Mouse (Mus musculus) CH12.LX (cell line): Measurements from ENCODE around the gene Glt1d1. TPM values are rescaled to one million over a fixed set of nuclear protein-coding genes. Genes with fewer than 3 reads are reported as not detected.
"Not testable (repeated sequence)": the region's sequence is repeated elsewhere in the genome, so short reads cannot be mapped to it uniquely, and the experiment has no call there.

ENCODE experiments used
- DNase-seq: peaks from one replicate; pipeline ENCODE4 v3.0.0-alpha.2; 2013; ENCODE audit errors: extremely low read depth
- H3K27ac ChIP-seq: 2 replicates; pipeline ENCODE4 v1.5.1; 2012; ENCODE audit warnings: low read depth, mild to moderate bottlenecking, control low read depth, moderate library complexity; ENCODE audit not compliant: insufficient read depth
- H3K27me3 ChIP-seq: replicated peaks from 2 replicates; pipeline ENCODE3; 2012; ENCODE audit warnings: inconsistent platforms
- H3K36me3 ChIP-seq, 2 experiments: replicated peaks in 1 of 2; 2 replicates each; pipeline versions ENCODE3 to v1.6.1; 2012; ENCODE audit warnings: inconsistent platforms in 1 of 2, low read length in 1 of 2, mild to moderate bottlenecking in 1 of 2, mixed read lengths in 1 of 2, moderate library complexity in 1 of 2; ENCODE audit not compliant: control insufficient read depth in 1 of 2, insufficient read depth in 1 of 2
- H3K4me1 ChIP-seq, 2 experiments: 2 replicates each; pipeline ENCODE4 v1.6.1; 2012; ENCODE audit warnings: inconsistent platforms in 1 of 2, moderate library complexity in 1 of 2; ENCODE audit not compliant: insufficient read depth in 2 of 2, control insufficient read depth in 1 of 2
- H3K4me2 ChIP-seq: 2 replicates; pipeline ENCODE4 v1.6.1; 2012; ENCODE audit warnings: low read depth, mild to moderate bottlenecking, control low read depth; ENCODE audit not compliant: poor library complexity, insufficient read depth, severe bottlenecking
- H3K4me3 ChIP-seq, 3 experiments: fragments of 150-350 bp in 1 of 3; sonication (generic) in 1 of 3; replicated peaks in 1 of 3; 2 replicates each; pipeline versions ENCODE3 to v1.5.1; 2011 to 2012; ENCODE audit warnings: low read depth in 2 of 3, low read length in 2 of 3, mild to moderate bottlenecking in 2 of 3, moderate library complexity in 2 of 3, control low read depth in 1 of 3, improper control_type of control experiment in 1 of 3, inconsistent platforms in 1 of 3, mixed read lengths in 1 of 3; ENCODE audit not compliant: poor library complexity in 1 of 3
- H3K79me2 ChIP-seq: replicated peaks from 2 replicates; pipeline ENCODE4 v1.6.1; 2012; ENCODE audit warnings: mild to moderate bottlenecking, moderate library complexity; ENCODE audit not compliant: control insufficient read depth, poor library complexity, insufficient read depth, severe bottlenecking; ENCODE audit errors: extremely low read depth
- H3K9ac ChIP-seq: 2 replicates; pipeline ENCODE4 v1.6.1; 2012; ENCODE audit warnings: low read depth, mild to moderate bottlenecking, control low read depth, moderate library complexity; ENCODE audit not compliant: insufficient read depth
- H3K9me3 ChIP-seq: replicated peaks from 2 replicates; pipeline ENCODE3; 2012; ENCODE audit warnings: low read length, inconsistent platforms, mixed read lengths
- CHD1 ChIP-seq: IDR thresholded peaks from 2 replicates; pipeline ENCODE4 v1.6.1; 2012; ENCODE audit warnings: low read depth, low read length, improper control_type of control experiment, inconsistent platforms
- CHD2 ChIP-seq: IDR thresholded peaks from 2 replicates; pipeline ENCODE4 v1.6.1; 2011; ENCODE audit warnings: low read length, improper control_type of control experiment
- ELF1 ChIP-seq: IDR thresholded peaks from 2 replicates; pipeline ENCODE4 v1.6.1; 2014; ENCODE audit warnings: low read depth, mild to moderate bottlenecking, inconsistent platforms, low read length, improper control_type of control experiment
- EP300 ChIP-seq: IDR thresholded peaks from 2 replicates; pipeline ENCODE4 v1.6.1; 2011; ENCODE audit warnings: low read length, improper control_type of control experiment
- ETS1 ChIP-seq: conservative IDR thresholded peaks from 2 replicates; pipeline ENCODE4 v1.6.1; 2012; ENCODE audit warnings: low read depth, mild to moderate bottlenecking, inconsistent platforms, low read length, improper control_type of control experiment, moderate library complexity
- GABPA ChIP-seq: IDR thresholded peaks from 2 replicates; pipeline ENCODE4 v1.6.1; 2012; ENCODE audit warnings: low read depth, low read length, improper control_type of control experiment, inconsistent platforms; ENCODE audit not compliant: insufficient replicate concordance
- IRF4 ChIP-seq: IDR thresholded peaks from 2 replicates; pipeline ENCODE4 v1.6.1; 2014; ENCODE audit warnings: low read depth, mild to moderate bottlenecking, inconsistent platforms, low read length, improper control_type of control experiment
- JUND ChIP-seq: conservative IDR thresholded peaks from 2 replicates; pipeline ENCODE4 v1.6.1; 2011; ENCODE audit warnings: low read depth, low read length, improper control_type of control experiment
- MAX ChIP-seq: IDR thresholded peaks from 2 replicates; pipeline ENCODE4 v1.6.1; 2011; ENCODE audit warnings: low read length, improper control_type of control experiment
- MEF2A ChIP-seq: IDR thresholded peaks from 2 replicates; pipeline ENCODE4 v1.6.1; 2014; ENCODE audit warnings: low read depth, mild to moderate bottlenecking, inconsistent platforms, low read length, improper control_type of control experiment, borderline replicate concordance
- MXI1 ChIP-seq: IDR thresholded peaks from 2 replicates; pipeline ENCODE4 v1.6.1; 2011; ENCODE audit warnings: mild to moderate bottlenecking, low read depth, low read length, improper control_type of control experiment
- NRF1 ChIP-seq: IDR thresholded peaks from 2 replicates; pipeline ENCODE4 v1.6.1; 2014; ENCODE audit warnings: low read depth, mild to moderate bottlenecking, inconsistent platforms, low read length, improper control_type of control experiment, moderate library complexity
- PAX5 ChIP-seq: IDR thresholded peaks from 2 replicates; pipeline ENCODE4 v1.6.1; 2012; ENCODE audit warnings: low read length, inconsistent platforms, mixed read lengths
- POLR2A ChIP-seq: IDR thresholded peaks from 2 replicates; pipeline ENCODE4 v1.6.1; 2011; ENCODE audit warnings: low read depth, mild to moderate bottlenecking, improper control_type of control experiment, low read length
- POLR2AphosphoS2 ChIP-seq: IDR thresholded peaks from 2 replicates; pipeline ENCODE4 v1.6.1; 2011; ENCODE audit warnings: low read depth, low read length, improper control_type of control experiment
- RAD21 ChIP-seq: IDR thresholded peaks from 2 replicates; pipeline ENCODE4 v1.6.1; 2011; ENCODE audit warnings: low read depth, mild to moderate bottlenecking, low read length, improper control_type of control experiment, moderate library complexity
- SIN3A ChIP-seq: IDR thresholded peaks from 2 replicates; pipeline ENCODE4 v1.6.1; 2012; ENCODE audit warnings: low read length, improper control_type of control experiment, inconsistent platforms
- TCF12 ChIP-seq: IDR thresholded peaks from 2 replicates; pipeline ENCODE4 v1.6.1; 2014; ENCODE audit warnings: low read depth, mild to moderate bottlenecking, inconsistent platforms, low read length, improper control_type of control experiment
- USF2 ChIP-seq: conservative IDR thresholded peaks from 2 replicates; pipeline ENCODE4 v1.6.1; 2011; ENCODE audit warnings: low read depth, low read length, improper control_type of control experiment
- ZC3H11A ChIP-seq: IDR thresholded peaks from 2 replicates; pipeline ENCODE4 v1.6.1; 2012; ENCODE audit warnings: low read depth, mild to moderate bottlenecking, inconsistent platforms, low read length, improper control_type of control experiment
- ZKSCAN1 ChIP-seq: IDR thresholded peaks from 2 replicates; pipeline ENCODE4 v1.6.1; 2012; ENCODE audit warnings: low read depth, inconsistent platforms, low read length, improper control_type of control experiment, borderline replicate concordance
- ZMIZ1 ChIP-seq: IDR thresholded peaks from 2 replicates; pipeline ENCODE4 v1.6.1; 2012; ENCODE audit warnings: low read depth, mild to moderate bottlenecking, inconsistent platforms, low read length, improper control_type of control experiment
- ZNF384 ChIP-seq: IDR thresholded peaks from 2 replicates; pipeline ENCODE4 v1.6.1; 2012; ENCODE audit warnings: low read depth, low read length, improper control_type of control experiment, inconsistent platforms
- dilution Hi-C: fragments of 300-500 bp; cut with MboI; formaldehyde crosslinking; loops from 2 replicates; pipeline ENCODE4 v1.14.3; 2020; ENCODE audit warnings: low sequenced_read_pairs; ENCODE audit not compliant: extremely low pct_unique_long_range_greater_than_20kb, extremely low pct_ligation_motif_present
- in situ Hi-C: fragments of 300-500 bp; cut with MboI; formaldehyde crosslinking; loops from 3 replicates; pipeline ENCODE4 v1.14.3; 2019; ENCODE audit warnings: low sequenced_read_pairs, low pct_ligation_motif_present, low pct_unique_long_range_greater_than_20kb, mixed read lengths
- polyA plus RNA-seq: library from polyadenylated mRNA; unstranded; fragments of >175 nt; gene quantifications from 2 replicates; pipeline ENCODE4 v1.2.1, GENCODE M21; 2012; ENCODE audit warnings: low read depth; ENCODE audit not compliant: insufficient read length
- total RNA-seq, 2 experiments: library from RNA; depleted of rRNA; stranded (reverse); fragments of 300-350 nt in 1 of 2; fragments of >200 nt in 1 of 2; gene quantifications; 2 replicates each; pipeline ENCODE4 v1.2.3; 2012 to 2014

Glt1d1 gene
- total and polyA plus RNA-seq, 3 experiments: 0.21 to 0.25 TPM; not detected in 1

GRCm38 (mm10) chr5:127741331-127741730 is 109.3 kb downstream of the Glt1d1 start:
- TF ChIP-seq CHD2 (no peak), POLR2A (no peak), SIN3A (no peak), EP300 (no peak), TCF12 (no peak), POLR2AphosphoS2 (no peak), ELF1 (no peak), IRF4 (no peak)
- no peaks in the 10 kb centered on the region for H3K36me3 ChIP-seq

GRCm38 (mm10) chr5:127749540-127749939 is 117.5 kb downstream of the Glt1d1 start:
- H3K4me1 ChIP-seq, dilution Hi-C loops: not testable (repeated sequence)

More at GRCm38 (mm10) chr5:127741331-127741730, 109.3 kb downstream of the Glt1d1 start:
- no peak overlapping the region for H3K27ac ChIP-seq
- H3K4me1 ChIP-seq: no peaks in the 10 kb centered on the region
- dilution Hi-C loops (no loop called here), in situ Hi-C loops (no loop called here)
- H3K27me3 ChIP-seq: no peaks in the 10 kb centered on the region
- H3K9ac ChIP-seq: no peak overlapping the region
- H3K9me3 ChIP-seq: peaks cover 15% of the 10 kb centered on the region
- no peaks in the 10 kb centered on the region for H3K79me2 ChIP-seq
- no peak overlapping the region for H3K4me2 ChIP-seq
- no peak overlapping the region for H3K4me3 ChIP-seq
- no peak for DNase-seq

GRCm38 (mm10) chr5:127751262-127751975 is 119.4 kb downstream of the Glt1d1 start:
- no peak for DNase-seq

More at GRCm38 (mm10) chr5:127749540-127749939, 117.5 kb downstream of the Glt1d1 start:
- H3K79me2 ChIP-seq, H3K4me2 ChIP-seq, H3K27me3 ChIP-seq, H3K9ac ChIP-seq, H3K4me3 ChIP-seq, in situ Hi-C loops, H3K36me3 ChIP-seq, H3K27ac ChIP-seq, DNase-seq: not testable (repeated sequence)
- H3K9me3 ChIP-seq: peaks cover 48% of the 10 kb centered on the region

More at GRCm38 (mm10) chr5:127751262-127751975, 119.4 kb downstream of the Glt1d1 start:
- no peak for TF ChIP-seq POLR2AphosphoS2
- TF ChIP-seq USF2: no peak
- TF ChIP-seq PAX5: no peak
- no peak for TF ChIP-seq ZMIZ1
- TF ChIP-seq ZC3H11A: no peak
- no peak for TF ChIP-seq ZKSCAN1
- no peak for TF ChIP-seq JUND
- TF ChIP-seq RAD21: no peak
- TF ChIP-seq MAX: no peak
- TF ChIP-seq GABPA: no peak
- TF ChIP-seq ETS1: no peak
- TF ChIP-seq NRF1: no peak
- TF ChIP-seq ZNF384: no peak
- no peak for TF ChIP-seq IRF4
- TF ChIP-seq EP300: no peak
- no peak for TF ChIP-seq MXI1
- TF ChIP-seq MEF2A: no peak
- TF ChIP-seq CHD1: no peak
- TF ChIP-seq CHD2: no peak
- TF ChIP-seq, all 38 proteins: peak for 0
- H3K27ac ChIP-seq: no peak overlapping the region
- H3K4me2 ChIP-seq: no peak overlapping the region
- dilution Hi-C loops: no loop called here
- peaks cover 65% of the 10 kb centered on the region for H3K9me3 ChIP-seq
- in situ Hi-C loops: no loop called here
- H3K4me1 ChIP-seq: no peaks in the 10 kb centered on the region
- no peaks in the 10 kb centered on the region for H3K36me3 ChIP-seq
- H3K4me3 ChIP-seq: no peak overlapping the region
- H3K79me2 ChIP-seq: no peaks in the 10 kb centered on the region
- H3K27me3 ChIP-seq: no peaks in the 10 kb centered on the region
- no peak overlapping the region for H3K9ac ChIP-seq
